Mouse (Mus musculus): ENCODE results near the gene Abl2. TPM values are rescaled to one million over a fixed set of nuclear protein-coding genes. Genes with fewer than 3 reads are reported as not detected.
"Not testable (repeated sequence)": the region's sequence is repeated elsewhere in the genome, so short reads cannot be mapped to it uniquely, and the experiment has no call there.

Abl2 gene
- polyA plus RNA-seq, 1 experiment = 4.3 TPM

GRCm38 (mm10) chr1:156654735-156655530 is 96.3 kb downstream of the Abl2 start:
- Histone ChIP-seq H3K4me1 (ENCODE audit: control insufficient read depth, insufficient read depth, insufficient read length, low read length) (peaks cover 8% of the 10 kb centered on the region; the same call in 1 of the 2 replicates), H3K27me3 (ENCODE audit: control insufficient read depth, insufficient read depth, low read length) (no peaks in the 10 kb centered on the region), H3K4me3 (ENCODE audit: low read depth, low read length) (no peak overlapping the region), H3K27ac (ENCODE audit: insufficient read depth, low read depth, low read length) (no peak overlapping the region), H3K36me3 (ENCODE audit: control insufficient read depth, insufficient read depth, low read length) (peaks cover 8% of the 10 kb centered on the region)
- 78% methylated on average over 13 of the region's 13 CpGs for WGBS
- TF ChIP-seq POLR2A (IDR thresholded peaks at IDR 0.05; ENCODE audit: low read depth, low read length) = no peak
- no peak for TF ChIP-seq CTCF (IDR thresholded peaks at IDR 0.05; ENCODE audit: extremely low read depth, insufficient read length, insufficient replicate concordance, low read depth, low read length)

GRCm38 (mm10) chr1:156657523-156657922 is 98.9 kb downstream of the Abl2 start:
- Histone ChIP-seq H3K36me3 (ENCODE audit: control insufficient read depth, insufficient read depth, low read length) (peaks cover 10% of the 10 kb centered on the region), H3K27me3 (ENCODE audit: control insufficient read depth, insufficient read depth, low read length) (no peaks in the 10 kb centered on the region), H3K27ac (ENCODE audit: insufficient read depth, low read depth, low read length) (no peak overlapping the region), H3K4me1 (ENCODE audit: control insufficient read depth, insufficient read depth, insufficient read length, low read length) (peaks cover 18% of the 10 kb centered on the region; the same call in 1 of the 2 replicates), H3K4me3 (ENCODE audit: low read depth, low read length) (no peak overlapping the region)
- TF ChIP-seq CTCF (IDR thresholded peaks at IDR 0.05; ENCODE audit: extremely low read depth, insufficient read length, insufficient replicate concordance, low read depth, low read length) (no peak), POLR2A (IDR thresholded peaks at IDR 0.05; ENCODE audit: low read depth, low read length) (no peak)
- WGBS = 69% methylated on average over 4 of the region's 4 CpGs

DNA sequence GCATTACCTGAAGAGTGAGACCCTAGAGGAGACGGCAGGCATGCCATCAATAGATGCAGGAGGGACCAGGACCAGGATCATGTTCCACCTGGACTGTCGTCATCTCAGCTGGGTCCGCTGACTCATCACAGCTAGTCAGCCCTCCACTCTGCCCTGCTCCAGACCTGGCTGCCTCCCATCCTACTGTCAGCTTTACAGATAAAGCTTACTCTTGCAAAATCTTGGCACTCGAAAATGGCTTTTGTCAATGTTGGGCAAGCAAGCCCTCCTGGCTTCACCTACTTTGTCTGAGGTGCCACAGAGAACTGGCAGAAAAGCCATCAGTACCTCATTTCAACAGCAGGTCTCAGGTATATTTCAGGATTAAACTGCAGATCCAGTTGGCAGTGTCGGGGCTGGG is 100.1 kb downstream of the Abl2 start:
- Histone ChIP-seq H3K4me1 (ENCODE audit: control insufficient read depth, insufficient read depth, insufficient read length, low read length) (peaks cover 18% of the 10 kb centered on the region; the same call in 1 of the 2 replicates), H3K27ac (ENCODE audit: insufficient read depth, low read depth, low read length) (no peak overlapping the region), H3K27me3 (ENCODE audit: control insufficient read depth, insufficient read depth, low read length) (no peaks in the 10 kb centered on the region), H3K36me3 (ENCODE audit: control insufficient read depth, insufficient read depth, low read length) (peaks cover 7% of the 10 kb centered on the region), H3K4me3 (ENCODE audit: low read depth, low read length) (no peak overlapping the region)
- 88% methylated on average over 5 of the region's 5 CpGs for WGBS
- TF ChIP-seq POLR2A (IDR thresholded peaks at IDR 0.05; ENCODE audit: low read depth, low read length) = no peak
- TF ChIP-seq CTCF (IDR thresholded peaks at IDR 0.05; ENCODE audit: extremely low read depth, insufficient read length, insufficient replicate concordance, low read depth, low read length) = no peak

GRCm38 (mm10) chr1:156659906-156660659 is 101.5 kb downstream of the Abl2 start:
- peaks cover 2% of the 10 kb centered on the region; the same call in 1 of the 2 replicates for H3K36me3 ChIP-seq (ENCODE audit: control insufficient read depth, insufficient read depth, low read length)

GRCm38 (mm10) chr1:156660660-156661236 is 102.2 kb downstream of the Abl2 start:
- H3K27me3 ChIP-seq (ENCODE audit: control insufficient read depth, insufficient read depth, low read length); H3K36me3 ChIP-seq (ENCODE audit: control insufficient read depth, insufficient read depth, low read length); H3K27ac ChIP-seq (ENCODE audit: insufficient read depth, low read depth, low read length): not testable (repeated sequence)
- 34% methylated on average over 21 of the region's 21 CpGs for WGBS
- H3K4me3 ChIP-seq (ENCODE audit: low read depth, low read length) = peak overlapping the region; percentile 35
- H3K4me1 ChIP-seq (ENCODE audit: control insufficient read depth, insufficient read depth, insufficient read length, low read length) = peaks cover 18% of the 10 kb centered on the region; the same call in 1 of the 2 replicates

More at GRCm38 (mm10) chr1:156659906-156660659, 101.5 kb downstream of the Abl2 start:
- H3K4me1 ChIP-seq (ENCODE audit: control insufficient read depth, insufficient read depth, insufficient read length, low read length) = peaks cover 18% of the 10 kb centered on the region; the same call in 1 of the 2 replicates
- H3K4me3 ChIP-seq (ENCODE audit: low read depth, low read length) = peak overlapping the region; percentile 35
- TF ChIP-seq CTCF (IDR thresholded peaks at IDR 0.05; ENCODE audit: extremely low read depth, insufficient read length, insufficient replicate concordance, low read depth, low read length) (no peak), POLR2A (IDR thresholded peaks at IDR 0.05; ENCODE audit: low read depth, low read length) (no peak)
- 43% methylated on average over 13 of the region's 13 CpGs for WGBS
- no peak overlapping the region for H3K27ac ChIP-seq (ENCODE audit: insufficient read depth, low read depth, low read length)
- no peaks in the 10 kb centered on the region for H3K27me3 ChIP-seq (ENCODE audit: control insufficient read depth, insufficient read depth, low read length)

GRCm38 (mm10) chr1:156665777-156666176 is 107.2 kb downstream of the Abl2 start:
- Histone ChIP-seq H3K36me3 (ENCODE audit: control insufficient read depth, insufficient read depth, low read length) (peaks cover 2% of the 10 kb centered on the region; the same call in 1 of the 2 replicates), H3K27me3 (ENCODE audit: control insufficient read depth, insufficient read depth, low read length) (no peaks in the 10 kb centered on the region), H3K4me3 (ENCODE audit: low read depth, low read length) (no peak overlapping the region), H3K4me1 (ENCODE audit: control insufficient read depth, insufficient read depth, insufficient read length, low read length) (peaks cover 31% of the 10 kb centered on the region), H3K27ac (ENCODE audit: insufficient read depth, low read depth, low read length) (no peak overlapping the region)
- 85% methylated on average over 8 of the region's 8 CpGs for WGBS
- TF ChIP-seq POLR2A (IDR thresholded peaks at IDR 0.05; ENCODE audit: low read depth, low read length) (no peak), CTCF (IDR thresholded peaks at IDR 0.05; ENCODE audit: extremely low read depth, insufficient read length, insufficient replicate concordance, low read depth, low read length) (no peak)

Measured in small intestine, adult 2 months (tissue).